Mouse (Mus musculus) layer of hippocampus, adult 9-10 months (tissue): ENCODE data around the gene Cdh22.
A peak's percentile ranks its signal among the peaks of the same experiment; 100 is the strongest.

Experiments used
- DNase-seq: peaks from one replicate; pipeline ENCODE4 v3.0.0; 2022; ENCODE audit warnings: low spot score

The Cdh22 gene

DNA sequence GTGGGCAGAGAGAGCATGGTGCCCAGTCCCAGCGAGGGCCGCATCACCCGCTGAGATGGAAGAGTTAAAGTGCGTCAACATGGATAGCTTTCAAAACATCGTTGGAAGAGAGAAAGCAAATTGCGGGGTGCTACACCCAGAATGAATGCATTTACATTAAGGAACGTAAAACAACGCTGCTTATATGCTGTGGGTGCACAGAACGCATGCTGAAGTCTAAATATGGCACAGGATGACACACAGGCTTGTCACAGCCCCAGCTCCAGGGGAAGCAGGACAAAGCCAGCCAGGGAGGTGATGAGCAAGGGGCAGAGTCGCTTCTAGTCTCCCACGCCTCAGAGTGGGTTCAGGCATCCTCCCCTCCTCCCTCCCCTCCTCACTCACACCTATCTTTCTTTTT lies 27.0 kb downstream of the Cdh22 start:
- no peak for DNase-seq

- no peak for DNase-seq
These were observed 27.6 kb downstream of the Cdh22 start for GRCm38 (mm10) chr2:165207086-165207485.

DNA sequence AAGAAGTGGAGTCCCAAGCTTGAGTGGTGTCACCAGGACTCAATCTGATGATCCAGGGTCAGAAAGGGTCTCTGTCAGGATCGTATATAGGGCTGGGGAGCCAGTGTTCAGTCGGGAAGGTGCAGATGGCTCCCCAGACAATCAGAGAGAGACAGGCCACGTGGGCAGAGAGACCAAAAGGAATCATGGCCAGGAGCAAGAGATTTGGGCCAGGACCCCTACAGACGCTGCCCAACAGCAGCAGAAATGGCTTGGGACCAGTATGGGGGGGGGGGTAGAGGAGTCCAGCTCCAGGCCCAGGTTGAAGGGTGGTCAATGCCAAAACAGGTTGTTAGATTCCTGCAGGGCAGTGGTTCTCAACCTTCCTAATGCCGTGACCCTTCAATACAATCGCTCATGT lies 29.2 kb downstream of the Cdh22 start:
- no peak for DNase-seq

DNA sequence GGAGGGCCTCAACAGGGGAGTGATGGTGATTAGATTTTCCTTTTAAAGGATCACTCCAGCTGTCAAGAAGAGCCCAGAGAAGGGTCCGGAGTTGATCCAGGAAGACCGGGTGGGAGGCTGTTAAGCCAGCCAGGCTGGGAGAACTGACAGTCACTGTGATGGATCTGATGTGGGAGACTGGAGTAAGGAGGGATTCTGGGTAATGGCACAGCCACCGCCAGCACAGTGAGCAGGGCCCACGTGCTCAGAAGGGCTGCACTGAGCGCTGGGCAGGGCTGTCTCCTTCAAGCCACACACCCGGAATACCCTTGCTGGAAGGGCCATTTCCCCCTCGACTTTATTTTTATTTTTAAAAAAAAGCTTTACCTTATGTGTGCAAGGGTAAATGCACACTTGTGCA lies 29.7 kb downstream of the Cdh22 start:
- DNase-seq, result no peak

- DNase-seq, result peak; percentile 37
These were observed 32.6 kb downstream of the Cdh22 start for GRCm38 (mm10) chr2:165201761-165202751.

DNA sequence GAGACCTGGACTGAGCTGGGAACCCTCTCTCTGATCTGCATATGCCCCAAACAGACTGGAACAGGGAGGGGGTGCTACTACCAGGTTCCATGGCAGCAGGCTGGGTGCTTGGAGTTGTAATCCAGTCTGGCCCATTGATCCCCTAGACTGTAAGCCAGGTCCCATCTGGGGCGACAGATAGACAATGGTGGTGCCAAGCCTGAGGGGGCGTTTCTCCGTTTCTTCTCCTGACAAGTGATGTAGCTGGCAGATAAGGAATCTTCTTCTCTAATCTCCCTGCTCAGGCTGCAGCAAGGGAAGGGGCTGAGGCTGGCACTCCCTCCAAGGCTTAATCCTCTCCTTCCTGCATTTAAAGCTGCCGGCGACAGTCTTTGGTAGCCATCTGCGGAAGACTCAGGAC lies 37.1 kb downstream of the Cdh22 start:
- no peak for DNase-seq

DNA sequence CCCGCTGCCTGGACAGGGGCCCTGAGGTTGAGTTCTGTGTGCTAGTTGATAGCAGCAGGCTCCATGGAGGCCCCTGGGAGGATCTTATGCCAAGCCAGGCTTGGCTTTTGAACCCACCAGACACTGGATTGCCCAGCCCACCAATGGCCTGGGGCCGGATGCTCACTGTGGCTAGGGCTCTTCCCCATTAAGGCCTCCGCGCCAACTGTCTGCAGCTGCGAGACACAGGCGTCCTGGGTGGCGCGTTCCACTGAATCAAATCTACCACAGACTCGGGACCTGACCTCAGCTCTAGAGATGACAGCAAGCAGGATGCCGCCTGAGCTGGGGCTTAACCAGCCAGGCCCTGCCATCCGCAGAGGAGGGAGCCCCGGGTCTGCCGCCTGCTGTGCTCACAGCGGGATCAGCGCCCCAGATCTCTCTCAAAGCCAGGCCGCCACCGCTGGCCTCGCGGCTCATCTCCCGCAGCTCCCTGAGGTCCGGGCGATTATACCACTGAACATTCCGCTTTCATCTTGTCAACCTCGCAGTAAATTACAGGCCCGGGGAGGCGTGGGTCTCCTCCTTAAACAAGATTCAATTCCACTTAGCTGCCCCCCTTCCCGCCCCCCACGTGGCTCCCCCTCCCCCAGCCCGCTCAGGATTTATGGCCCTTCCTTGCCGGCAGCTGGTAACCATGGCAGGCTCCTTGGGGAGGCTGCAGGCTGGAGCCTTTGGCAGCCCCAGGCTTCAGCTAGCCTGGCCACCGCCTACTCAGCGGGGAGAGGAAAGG lies 39.1 kb downstream of the Cdh22 start:
- no peak for DNase-seq

GRCm38 (mm10) chr2:165191483-165191882 lies 43.2 kb downstream of the Cdh22 start:
- no peak for DNase-seq

GRCm38 (mm10) chr2:165189546-165189945 lies 45.1 kb downstream of the Cdh22 start:
- DNase-seq, result no peak

GRCm38 (mm10) chr2:165187648-165188380 lies 46.8 kb downstream of the Cdh22 start:
- no peak for DNase-seq

GRCm38 (mm10) chr2:165184015-165184633 lies 50.5 kb downstream of the Cdh22 start:
- DNase-seq, result no peak

DNA sequence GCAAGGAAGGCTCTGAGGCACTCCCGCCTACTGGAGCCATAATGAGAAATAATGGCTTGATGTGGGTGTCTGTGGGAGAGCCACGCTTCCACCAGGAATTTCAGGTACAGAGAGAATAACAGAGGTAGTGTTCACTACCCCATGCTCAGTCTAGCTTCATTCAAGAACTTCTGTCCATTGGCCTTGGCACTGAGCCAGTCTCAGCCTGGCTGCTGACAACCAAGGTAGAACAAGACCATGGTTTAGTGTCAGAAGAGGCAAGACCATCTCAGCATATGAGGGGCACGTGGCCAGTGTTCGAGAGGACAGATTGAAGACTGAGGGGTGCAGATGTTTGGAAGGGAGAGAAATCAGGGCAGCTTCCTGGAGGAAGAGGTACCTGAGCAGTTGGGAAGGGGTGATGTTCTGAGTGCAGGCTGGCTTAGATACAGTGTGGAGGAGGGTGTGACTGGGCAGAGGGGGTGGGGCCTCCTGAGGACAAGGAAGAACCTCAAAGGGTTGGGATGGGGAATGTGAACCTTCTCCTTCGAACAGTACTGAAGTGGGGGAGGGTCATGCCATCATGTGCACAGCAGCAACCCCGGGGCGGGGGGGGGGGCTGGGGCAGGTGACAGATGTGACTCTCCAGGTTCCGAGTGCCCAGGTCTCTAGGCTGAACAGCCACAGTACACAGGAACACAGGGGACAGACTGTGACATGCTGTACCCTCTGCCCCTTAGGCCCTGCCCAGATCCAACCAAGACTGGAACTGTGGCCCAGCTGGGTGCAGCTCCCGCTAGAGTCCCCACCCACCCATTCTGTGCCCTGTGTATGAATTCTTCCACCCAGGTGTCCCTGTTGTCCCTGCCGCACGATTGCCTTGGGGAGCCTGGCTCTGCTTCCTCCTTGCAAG lies 52.3 kb downstream of the Cdh22 start:
- DNase-seq, result no peak

DNA sequence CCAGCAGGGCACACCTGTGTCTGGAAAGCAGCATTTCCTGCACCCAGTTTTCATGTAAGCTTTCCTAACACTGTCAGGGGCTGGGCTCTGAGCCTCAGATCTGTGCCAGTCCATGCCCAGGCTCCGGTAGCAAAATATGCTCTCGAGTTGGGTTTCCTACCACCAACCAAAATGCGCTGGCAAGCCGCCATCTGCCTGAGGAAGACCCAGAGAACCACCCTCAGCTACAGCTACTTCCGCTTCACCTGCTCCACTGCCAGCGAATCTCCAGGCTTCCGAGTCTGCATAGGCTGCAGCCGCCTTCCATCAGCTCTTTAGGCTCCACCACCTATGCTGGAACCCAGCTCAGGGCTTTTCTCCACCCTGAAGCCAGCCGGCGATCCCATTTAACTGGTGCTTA lies 55.4 kb downstream of the Cdh22 start:
- DNase-seq, result no peak

GRCm38 (mm10) chr2:165176965-165177364 lies 57.7 kb downstream of the Cdh22 start:
- no peak for DNase-seq

DNA sequence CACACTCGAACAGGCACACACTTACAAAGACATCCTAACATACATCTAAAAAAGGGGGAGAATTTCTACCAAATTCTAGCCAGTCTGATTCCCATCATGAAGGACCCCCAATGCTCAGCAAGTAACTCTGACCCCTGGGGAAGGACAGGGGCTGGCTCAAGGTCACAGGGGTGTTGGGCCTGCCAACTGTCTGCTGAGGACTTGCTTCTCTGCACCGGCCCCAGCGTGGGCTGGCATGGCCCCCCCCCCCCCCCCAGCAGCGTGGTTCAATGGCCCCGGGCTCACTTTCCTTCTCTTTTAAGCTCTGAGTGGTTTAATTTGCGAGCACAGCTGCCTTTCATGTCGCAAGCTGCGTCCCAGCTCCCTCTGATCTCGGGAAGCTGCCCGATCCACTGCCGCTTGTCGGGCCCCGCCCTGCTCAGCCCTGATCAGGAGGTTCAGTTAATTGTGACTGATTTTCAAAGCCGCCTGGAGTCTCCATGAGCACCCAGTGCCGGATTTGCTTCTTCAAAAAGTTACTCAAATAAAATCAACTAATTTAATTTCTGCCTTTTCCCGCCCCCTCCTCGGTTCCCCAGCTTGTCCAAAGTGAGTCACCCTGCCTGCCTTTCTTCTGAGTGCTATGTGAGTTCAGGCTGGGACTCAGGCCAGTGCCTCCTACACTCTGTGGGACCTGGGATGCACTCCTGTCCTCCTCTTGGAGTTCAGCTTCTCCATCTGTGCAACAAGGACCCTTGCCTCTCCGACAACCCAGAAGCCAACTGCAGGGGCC lies 67.8 kb downstream of the Cdh22 start:
- DNase-seq, result no peak

GRCm38 (mm10) chr2:165162221-165162620 lies 72.4 kb downstream of the Cdh22 start:
- no peak for DNase-seq

- DNase-seq, result no peak
These were observed 74.2 kb downstream of the Cdh22 start for GRCm38 (mm10) chr2:165160466-165160865.

- DNase-seq, result no peak
These were observed 75.5 kb downstream of the Cdh22 start for GRCm38 (mm10) chr2:165159055-165159688.

DNA sequence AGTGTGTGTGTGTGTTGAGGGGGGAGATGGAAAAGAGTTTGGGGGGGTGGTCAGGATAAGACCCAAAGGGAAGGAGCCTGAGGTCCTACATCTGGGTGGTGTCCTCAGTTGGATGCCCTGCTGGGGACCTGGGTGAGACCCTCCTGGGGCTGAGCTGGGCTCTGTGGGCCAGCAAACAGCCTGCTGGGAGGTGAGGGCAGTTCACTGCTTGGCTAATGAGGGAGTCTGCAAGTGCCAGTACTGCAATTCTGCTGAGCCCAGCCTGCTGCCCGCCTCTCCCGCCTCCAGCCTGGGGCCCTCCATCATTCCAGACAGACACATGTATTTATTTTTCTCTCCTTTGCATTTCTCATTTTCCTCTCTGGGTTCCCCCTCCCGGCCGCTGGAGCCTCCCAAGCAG lies 76.3 kb downstream of the Cdh22 start:
- no peak for DNase-seq

- no peak for DNase-seq
These were observed 76.8 kb downstream of the Cdh22 start for GRCm38 (mm10) chr2:165157900-165158299.
